Mouse (Mus musculus): ENCODE results near the gene Gm20388. TPM values are rescaled to one million over a fixed set of nuclear protein-coding genes. Genes with fewer than 3 reads are reported as not detected.

Gene Gm20388
- total RNA-seq, 2 experiments from 2014 or later, result 12.7 TPM; not detected in 1

DNA sequence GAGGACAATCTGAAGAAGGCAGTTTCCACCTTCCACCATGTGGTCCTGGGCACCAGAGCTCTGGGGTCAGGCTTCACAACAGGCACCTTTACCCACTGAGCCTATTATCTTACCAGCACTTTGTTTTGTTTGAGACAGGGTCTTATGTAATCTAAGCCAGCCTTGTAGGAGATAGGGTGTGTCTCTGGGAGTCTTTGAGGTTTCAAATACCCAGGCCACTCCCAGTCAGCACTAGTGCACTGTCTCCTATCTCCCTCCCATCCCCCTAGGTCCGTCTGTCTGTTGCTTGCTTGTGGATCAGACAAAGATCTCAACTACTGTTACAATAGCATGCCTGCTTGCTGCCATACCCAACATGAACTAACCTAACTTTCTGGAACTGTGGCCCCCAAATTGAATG lies 3050.3 kb downstream of the Gm20388 start:
- no peak for DNase-seq

DNA sequence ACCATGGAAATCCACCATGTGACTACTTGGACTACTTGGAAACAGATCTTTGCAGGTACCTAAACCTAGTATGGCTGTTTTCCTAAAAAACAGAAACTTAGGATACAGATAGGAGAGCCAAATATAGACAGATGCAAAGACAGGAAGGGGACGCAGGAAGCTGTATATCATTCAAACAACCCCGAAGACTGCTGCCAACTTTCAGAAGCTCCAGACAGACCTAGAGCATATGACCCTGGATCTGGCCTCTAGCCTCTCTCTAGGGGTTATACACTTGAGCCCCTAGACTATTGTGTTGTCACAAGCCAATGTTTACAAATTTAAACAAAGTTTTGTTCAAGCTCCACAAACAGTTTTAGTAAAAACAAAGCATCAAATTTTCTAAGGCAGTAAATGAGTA lies 3050.8 kb downstream of the Gm20388 start:
- DNase-seq, result no peak

DNA sequence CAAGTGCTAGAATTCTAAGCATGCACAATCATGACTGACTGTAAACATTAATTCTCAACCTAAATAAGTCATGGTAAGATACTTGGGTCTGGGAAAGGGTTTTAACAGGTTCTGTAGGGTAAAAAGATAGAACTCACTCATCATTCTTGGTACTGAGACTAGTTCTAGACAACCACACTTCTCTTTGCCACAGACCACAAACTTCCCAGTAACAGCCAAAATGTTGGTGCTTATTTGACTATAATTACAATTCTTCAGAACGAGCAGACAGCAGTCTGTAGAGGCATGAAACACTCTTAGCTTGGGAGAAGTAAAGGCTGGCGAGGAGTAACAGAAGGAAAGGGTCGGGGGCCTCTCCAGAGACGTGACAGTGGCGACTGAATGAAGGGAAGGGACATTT lies 3051.4 kb downstream of the Gm20388 start:
- no peak for DNase-seq

DNA sequence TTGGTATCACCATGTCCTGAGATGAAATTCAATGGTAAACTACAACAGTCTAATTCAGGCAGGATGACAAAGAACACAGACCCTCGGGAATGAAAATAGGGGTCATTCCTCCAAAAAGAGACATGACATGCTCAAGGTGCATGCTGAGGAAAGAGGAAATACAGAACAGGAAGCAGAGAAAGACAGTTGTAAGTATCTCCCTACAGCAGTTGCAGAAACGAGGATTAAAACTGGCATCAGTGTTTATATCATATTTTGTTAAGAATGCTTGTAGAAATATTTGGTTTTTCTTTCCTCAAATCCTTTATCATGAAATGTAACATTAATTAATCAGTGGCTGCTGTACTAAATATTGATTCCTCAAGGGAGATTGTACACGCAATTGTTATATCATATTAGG lies 3056.0 kb downstream of the Gm20388 start:
- DNase-seq, result no peak

DNA sequence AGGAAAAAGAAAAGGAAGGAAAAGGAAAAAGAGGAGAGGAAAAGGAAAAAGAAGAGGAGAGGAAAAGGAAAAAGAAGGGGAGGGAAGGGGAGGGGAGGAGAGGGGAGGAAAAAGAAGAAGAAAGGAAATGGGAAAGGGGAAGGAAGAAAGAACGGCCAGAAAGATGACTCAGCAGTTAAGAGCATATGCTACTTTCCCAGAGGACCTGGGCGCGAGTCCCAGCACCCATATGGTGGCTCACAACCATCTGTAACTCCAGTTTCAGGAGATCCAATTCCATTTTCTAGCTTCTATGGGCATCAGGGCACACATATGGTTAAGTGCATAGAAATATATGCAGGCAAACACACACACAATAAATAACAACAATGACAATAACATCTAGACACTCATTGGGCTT lies 3057.5 kb downstream of the Gm20388 start:
- DNase-seq, result peak in 1 of 2 experiments; percentile 37

GRCm38 (mm10) chr8:122969964-122970620 lies 3059.5 kb downstream of the Gm20388 start:
- no peak for DNase-seq

DNA sequence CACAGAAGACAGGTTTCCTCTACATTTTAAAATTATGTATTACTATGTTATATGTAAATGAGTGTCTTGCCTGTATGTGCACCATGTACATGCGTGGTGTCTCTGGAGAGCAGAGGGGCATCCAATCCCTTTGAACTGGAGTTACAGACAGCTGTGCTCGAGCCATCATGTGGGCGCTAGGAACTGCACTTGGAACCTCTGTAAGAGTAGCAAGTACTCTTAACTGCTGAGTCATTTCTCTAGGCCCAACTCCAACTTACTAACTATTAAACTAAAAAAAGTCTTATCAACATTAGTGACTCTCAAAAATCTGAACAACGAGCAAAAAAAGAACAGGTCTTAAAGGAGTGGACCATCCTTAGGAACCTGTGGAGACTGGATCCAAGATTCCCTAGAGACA lies 3065.4 kb downstream of the Gm20388 start:
- no peak for DNase-seq

DNA sequence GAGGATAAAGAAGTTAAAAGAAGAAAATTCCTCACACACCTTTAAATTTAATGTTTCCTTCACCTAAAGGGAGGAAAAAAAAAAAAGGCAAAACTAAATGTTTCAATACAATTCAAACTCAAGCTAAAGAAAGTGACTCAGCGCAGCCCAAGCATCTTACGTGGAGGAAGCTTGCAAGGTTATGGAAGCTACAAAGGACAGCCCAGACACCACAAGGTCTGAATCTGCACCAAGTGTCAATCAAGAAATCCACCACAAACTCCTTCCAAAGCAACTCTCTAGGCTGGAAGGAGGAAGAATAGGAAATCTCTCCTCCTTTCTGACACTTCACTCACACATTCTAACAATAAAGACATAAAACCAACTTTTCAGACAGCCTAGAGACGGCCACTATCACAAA lies 3068.8 kb downstream of the Gm20388 start:
- no peak for DNase-seq

GRCm38 (mm10) chr8:122979865-122980509 lies 3069.3 kb downstream of the Gm20388 start:
- no peak for DNase-seq

GRCm38 (mm10) chr8:122981646-122982045 lies 3071.0 kb downstream of the Gm20388 start:
- no peak for DNase-seq

- DNase-seq, result no peak
Measured at GRCm38 (mm10) chr8:122983178-122983942, 3072.7 kb downstream of the Gm20388 start.

DNA sequence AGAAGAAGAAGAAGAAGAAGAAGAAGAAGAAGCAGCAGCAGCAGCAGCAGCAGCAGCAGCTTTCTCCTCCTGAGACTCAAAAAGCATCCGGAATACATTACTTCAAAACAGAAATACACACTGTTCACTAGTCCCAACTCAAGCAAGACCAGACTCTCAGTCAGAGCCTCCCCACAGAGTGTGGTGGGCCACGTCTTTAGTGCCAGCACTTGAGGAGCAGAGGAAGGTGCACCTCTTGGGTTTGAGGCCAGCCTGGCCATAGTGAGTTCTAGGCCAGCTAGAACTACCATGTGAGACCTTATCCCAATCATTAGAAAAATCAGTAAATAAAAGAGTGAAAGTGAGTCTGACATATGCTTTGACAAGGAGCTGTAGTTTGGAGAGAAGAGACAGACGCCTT lies 3073.5 kb downstream of the Gm20388 start:
- no peak for DNase-seq

GRCm38 (mm10) chr8:122986501-122987184 lies 3076.0 kb downstream of the Gm20388 start:
- no peak for DNase-seq

- no peak for DNase-seq
Measured at GRCm38 (mm10) chr8:122987255-122987654, 3076.6 kb downstream of the Gm20388 start.

GRCm38 (mm10) chr8:122988955-122989354 lies 3078.3 kb downstream of the Gm20388 start:
- DNase-seq, result no peak

GRCm38 (mm10) chr8:122989976-122990375 lies 3079.3 kb downstream of the Gm20388 start:
- DNase-seq, result no peak

DNA sequence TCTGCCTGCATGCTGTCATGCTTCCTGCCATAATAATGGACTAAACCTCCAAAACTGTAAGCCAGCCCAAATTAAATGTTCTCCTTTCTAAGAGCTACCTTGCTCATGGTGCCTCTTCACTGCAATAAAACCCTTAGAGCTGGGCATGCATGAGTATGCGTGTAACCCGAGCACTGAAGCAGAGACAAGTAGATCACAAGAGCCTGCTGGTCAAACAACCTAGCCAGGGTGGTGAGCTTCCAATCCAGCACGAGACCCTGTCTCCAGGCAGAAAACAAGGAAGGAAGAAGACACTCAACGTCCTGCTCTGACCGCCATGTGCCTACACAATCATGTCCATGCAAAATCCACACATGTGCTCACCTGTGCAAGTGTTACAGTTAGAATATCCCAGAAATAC lies 3080.7 kb downstream of the Gm20388 start:
- DNase-seq, result no peak

- no peak for DNase-seq
Measured at GRCm38 (mm10) chr8:122992296-122992695, 3081.7 kb downstream of the Gm20388 start.

DNA sequence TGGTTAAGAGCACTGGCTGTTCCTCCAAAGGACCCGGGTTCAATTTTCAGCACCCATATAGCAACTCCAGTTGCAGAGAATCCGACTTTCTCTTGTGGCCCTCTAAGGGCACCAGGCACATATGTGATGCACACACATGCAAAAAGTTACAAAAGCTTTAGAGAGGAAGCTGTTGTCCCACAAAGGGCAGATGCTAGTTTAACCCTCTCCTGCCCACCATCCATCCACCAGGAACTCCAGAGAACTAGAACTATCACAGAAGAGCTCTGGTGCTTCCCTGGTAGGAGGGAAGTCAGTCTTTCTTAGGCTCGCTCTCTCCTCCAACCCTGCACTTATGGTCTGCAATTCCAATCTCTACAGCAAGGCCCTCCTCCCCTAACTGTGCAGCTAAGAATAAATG lies 3082.4 kb downstream of the Gm20388 start:
- no peak for DNase-seq

DNA sequence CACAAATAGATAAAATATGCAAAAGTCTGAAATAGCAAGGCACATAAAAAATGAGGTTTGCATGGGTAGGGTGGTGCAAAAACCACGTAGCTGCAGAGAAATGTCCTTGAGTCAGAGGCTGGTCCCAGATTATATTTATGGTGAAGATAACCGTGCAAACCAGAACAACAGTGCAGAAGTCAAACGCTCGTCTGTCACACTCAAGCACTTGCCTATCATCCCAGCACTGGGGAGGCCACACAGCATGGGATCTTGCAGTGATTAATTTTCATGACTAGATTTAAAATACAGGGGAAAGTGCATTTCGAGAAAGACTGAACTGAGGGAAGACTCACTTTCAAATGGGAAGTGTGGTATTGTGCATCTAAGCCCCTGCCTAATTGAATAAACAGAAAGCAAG lies 3083.1 kb downstream of the Gm20388 start:
- no peak for DNase-seq

GRCm38 (mm10) chr8:122997963-122998362 lies 3087.3 kb downstream of the Gm20388 start:
- DNase-seq, result no peak

DNA sequence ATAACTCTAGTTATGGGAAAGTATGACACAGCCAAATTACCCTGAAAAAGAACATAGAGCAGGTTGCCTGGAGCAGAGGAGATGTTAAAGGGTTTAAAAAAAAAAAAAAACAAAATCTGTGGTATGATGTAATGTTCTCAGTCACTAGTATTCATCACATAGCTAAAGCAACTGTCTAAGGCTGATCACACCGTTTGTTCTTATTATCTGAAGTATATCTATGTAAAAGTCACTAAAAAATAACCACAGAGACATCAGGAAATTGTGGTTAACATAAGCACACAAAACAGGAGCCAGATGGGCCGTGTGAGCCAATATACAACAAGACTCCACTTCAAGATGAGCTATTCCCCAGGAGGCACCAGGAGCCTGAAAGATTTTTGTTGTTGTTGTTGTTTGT lies 3089.7 kb downstream of the Gm20388 start:
- no peak for DNase-seq
